Mouse (Mus musculus) midbrain, embryonic 16.5 days (tissue): ENCODE results near the gene Angel1. TPM values are rescaled to one million over a fixed set of nuclear protein-coding genes. Genes with fewer than 3 reads are reported as not detected.

Experiments used
- ATAC-seq: fragments of 200-750 bp; cut with Nextera tagmentation; 2 replicates; pipeline ENCODE4 v1.8.0; 2017; ENCODE audit warnings: moderate TSS enrichment
- H3K27ac ChIP-seq: fragments of 300-500 bp; sonication (generic); 2 replicates; pipeline ENCODE4 v1.5.1; 2014; ENCODE audit warnings: mild to moderate bottlenecking, low read length, mixed read lengths
- H3K27me3 ChIP-seq: fragments of 300-500 bp; sonication (generic); 2 replicates; pipeline ENCODE4 v1.6.1; 2014; ENCODE audit warnings: low read depth, low read length, mixed read lengths; ENCODE audit not compliant: control insufficient read depth, insufficient read depth
- H3K36me3 ChIP-seq: fragments of 300-500 bp; sonication (generic); 2 replicates; pipeline ENCODE4 v1.6.1; 2014; ENCODE audit warnings: mild to moderate bottlenecking, low read length, moderate library complexity, mixed read lengths; ENCODE audit not compliant: control insufficient read depth, insufficient read depth
- H3K4me1 ChIP-seq: fragments of 300-500 bp; sonication (generic); 2 replicates; pipeline ENCODE4 v1.6.1; 2014; ENCODE audit warnings: mild to moderate bottlenecking, low read length, mixed read lengths; ENCODE audit not compliant: control insufficient read depth, insufficient read depth
- H3K4me2 ChIP-seq: fragments of 300-500 bp; sonication (generic); 2 replicates; pipeline ENCODE4 v1.6.1; 2014; ENCODE audit warnings: mild to moderate bottlenecking, low read length, mixed read lengths
- H3K4me3 ChIP-seq: fragments of 300-500 bp; sonication (generic); 2 replicates; pipeline ENCODE4 v1.5.1; 2014; ENCODE audit warnings: low read depth, mild to moderate bottlenecking, low read length, moderate library complexity, mixed read lengths
- H3K9ac ChIP-seq: fragments of 300-500 bp; sonication (generic); 2 replicates; pipeline ENCODE4 v1.6.1; 2014; ENCODE audit warnings: low read depth, low read length, mixed read lengths
- H3K9me3 ChIP-seq: fragments of 300-500 bp; sonication (generic); replicated peaks from 2 replicates; pipeline ENCODE4 v1.6.1; 2014; ENCODE audit warnings: mild to moderate bottlenecking, low read length, mixed read lengths; ENCODE audit not compliant: control insufficient read depth, poor library complexity, severe bottlenecking
- WGBS: fragments of 180-500 bp; shearing (Covaris S2); extraction: QIAGEN DNeasy Blood & Tissue Kit; methylation state at CpG from one replicate; pipeline ENCODE4 v1.1.7; 2014; 5-methylcytosine and 5-hydroxymethylcytosine counted together
- polyA plus RNA-seq: library from polyadenylated mRNA; unstranded; fragments of >200 nt; fragmentation: Nextera tagmentation; extraction: Ambion mirVana; gene quantifications from 2 replicates; pipeline ENCODE4 v1.2.1, GENCODE M21; 2015

Angel1 gene
- polyA plus RNA-seq, 1 experiment from 2014 or later, result 10.8 TPM

DNA sequence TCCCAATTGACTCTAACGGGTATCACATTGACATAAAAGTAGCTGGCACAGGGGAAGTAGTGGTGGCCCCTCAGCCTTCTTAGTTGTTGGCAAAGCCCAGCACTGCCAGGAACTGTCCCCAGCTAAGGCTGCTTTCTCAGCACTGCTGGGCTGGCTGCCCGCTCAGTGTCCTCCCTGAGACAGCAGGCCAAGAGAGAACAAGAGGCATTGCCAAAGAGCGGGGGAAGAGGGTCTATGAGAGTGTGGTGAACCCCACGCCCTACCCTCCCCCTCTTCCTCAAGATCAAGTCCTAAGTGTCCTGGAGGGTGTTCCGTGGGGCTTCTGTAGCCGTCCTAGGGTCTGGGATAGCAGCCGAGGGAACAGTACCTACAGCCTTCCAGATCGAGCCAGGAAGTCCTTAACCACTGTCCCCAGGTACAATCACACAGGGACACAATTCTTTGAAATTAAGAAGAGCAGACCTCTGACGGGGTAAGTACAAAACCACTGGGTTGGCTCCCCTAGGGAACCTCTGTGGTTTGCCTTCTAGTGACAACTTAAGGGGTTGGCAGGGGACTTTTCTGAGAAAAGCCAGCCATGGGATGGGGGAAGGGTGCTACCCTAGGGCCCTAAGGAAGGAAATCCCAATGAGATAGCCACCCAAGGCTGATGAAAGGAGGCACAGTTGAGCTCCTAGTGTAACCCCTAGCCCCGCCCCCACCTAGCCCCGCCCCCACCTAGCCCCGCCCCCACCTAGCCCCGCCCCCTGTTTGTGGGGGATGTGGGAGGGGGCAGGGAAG, 39.5 kb downstream of the Angel1 start:
- H3K27me3 ChIP-seq, result no peaks in the 10 kb centered on the region
- H3K4me3 ChIP-seq, result no peak overlapping the region
- H3K27ac ChIP-seq, result peak overlapping the region; percentile 47; the same call in 1 of the 2 replicates
- 0 out of 2 replicates have a peak, but pooled peaks have one; percentile 6 for ATAC-seq
- H3K9me3 ChIP-seq, result no peaks in the 10 kb centered on the region
- H3K4me1 ChIP-seq, result peaks cover 35% of the 10 kb centered on the region
- H3K4me2 ChIP-seq, result no peak overlapping the region
- no peak overlapping the region for H3K9ac ChIP-seq
- H3K36me3 ChIP-seq, result peaks cover 25% of the 10 kb centered on the region
- 64% methylated on average over 12 of the region's 13 CpGs for WGBS

DNA sequence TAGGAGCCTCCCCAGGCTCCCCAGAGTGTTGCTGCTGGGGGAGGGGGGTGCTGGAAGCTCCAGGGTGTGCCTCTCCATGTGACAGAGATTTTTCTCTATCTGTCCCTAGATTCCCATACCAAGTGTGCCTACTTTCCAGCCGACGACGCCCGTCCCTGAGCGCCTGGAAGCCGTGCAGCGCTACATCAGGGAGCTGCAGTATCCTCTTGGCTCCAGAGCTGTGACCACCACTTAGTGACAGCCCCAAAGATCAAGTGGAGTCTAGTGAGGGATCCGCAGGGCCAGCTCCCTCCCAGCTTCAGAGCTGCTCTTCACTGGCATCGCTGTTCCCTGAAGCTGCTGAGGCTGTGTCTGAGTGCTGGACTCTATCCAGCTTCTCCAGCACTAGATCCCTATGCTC, 41.0 kb downstream of the Angel1 start:
- Histone ChIP-seq H3K4me2 (no peak overlapping the region), H3K9me3 (no peaks in the 10 kb centered on the region), H3K36me3 (peaks cover 20% of the 10 kb centered on the region), H3K9ac (no peak overlapping the region), H3K27ac (no peak overlapping the region), H3K4me1 (peaks cover 38% of the 10 kb centered on the region), H3K4me3 (no peak overlapping the region), H3K27me3 (no peaks in the 10 kb centered on the region)
- 76% methylated on average over 9 of the region's 9 CpGs for WGBS
- ATAC-seq, result no peak

DNA sequence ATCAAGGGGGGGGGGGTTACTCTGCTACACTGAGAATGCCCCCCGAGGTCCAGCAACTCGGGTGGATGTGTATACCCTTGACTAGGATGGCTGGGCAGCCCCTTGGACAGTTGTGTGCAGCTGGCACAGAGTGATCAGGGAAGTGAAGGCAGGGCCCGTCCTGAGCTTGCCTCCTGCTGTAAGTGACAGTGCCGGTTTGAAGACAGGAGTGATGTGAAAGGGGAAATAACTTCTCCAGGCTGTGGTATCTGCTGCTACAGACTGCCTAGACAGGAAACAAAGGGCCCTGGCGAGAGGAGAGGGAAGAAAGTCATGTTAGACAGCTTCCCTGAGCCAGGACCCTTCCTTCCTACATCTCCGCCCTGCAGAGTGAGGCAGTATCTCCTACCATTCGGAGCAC, 42.6 kb downstream of the Angel1 start:
- WGBS, result 82% methylated on average over 7 of the region's 7 CpGs
- Histone ChIP-seq H3K9me3 (no peaks in the 10 kb centered on the region), H3K36me3 (peaks cover 12% of the 10 kb centered on the region), H3K27ac (no peak overlapping the region), H3K27me3 (no peaks in the 10 kb centered on the region), H3K4me2 (0 out of 2 replicates have a peak overlapping the region, but pooled peaks have one; percentile 1), H3K4me1 (peaks cover 38% of the 10 kb centered on the region), H3K9ac (no peak overlapping the region), H3K4me3 (no peak overlapping the region)
- ATAC-seq, result no peak

DNA sequence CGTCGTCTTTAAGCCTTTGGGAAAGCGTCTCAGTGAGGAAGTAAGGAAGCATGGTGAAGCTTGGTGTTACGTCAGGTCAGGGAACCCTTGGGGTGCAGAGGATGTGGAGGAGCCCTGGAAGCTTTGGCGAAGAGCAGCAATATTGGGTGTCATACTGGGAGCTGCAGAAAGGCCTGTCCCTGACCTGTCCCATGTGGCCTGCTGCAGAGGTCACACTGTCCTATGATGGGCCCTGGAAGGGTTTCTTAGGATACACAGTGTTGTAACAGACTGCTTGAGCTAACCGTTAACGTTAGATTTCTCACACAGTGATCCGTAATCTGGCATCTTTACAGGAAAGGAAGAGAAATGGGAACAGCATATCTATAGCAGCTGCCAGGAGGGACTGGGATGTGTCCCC, 44.1 kb downstream of the Angel1 start:
- 83% methylated on average over 8 of the region's 8 CpGs for WGBS
- ATAC-seq, result no peak
- Histone ChIP-seq H3K4me2 (peak overlapping the region; percentile 85), H3K4me1 (peaks cover 41% of the 10 kb centered on the region), H3K9me3 (no peaks in the 10 kb centered on the region), H3K27me3 (no peaks in the 10 kb centered on the region), H3K4me3 (no peak overlapping the region), H3K9ac (0 out of 2 replicates have a peak overlapping the region, but pooled peaks have one; percentile 14), H3K27ac (no peak overlapping the region), H3K36me3 (peaks cover 5% of the 10 kb centered on the region)

DNA sequence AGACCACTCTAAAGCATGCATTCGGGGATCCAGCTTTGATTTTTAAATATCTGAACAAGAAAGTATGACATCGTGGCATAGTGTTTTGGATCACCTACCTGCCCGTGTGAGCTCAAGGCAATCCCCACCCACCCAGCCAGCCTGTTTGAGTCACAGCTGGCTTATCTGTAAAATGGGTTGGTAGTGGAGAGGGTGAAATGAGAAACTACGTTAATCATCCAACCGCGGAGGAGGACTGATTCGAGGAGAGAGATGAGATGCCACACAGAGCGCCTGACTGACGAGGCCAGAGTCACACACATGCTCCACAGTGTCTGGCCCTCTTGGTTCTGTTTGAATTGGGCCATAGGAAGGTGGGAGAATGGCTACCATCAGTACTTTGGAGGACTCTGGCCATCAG, 44.6 kb downstream of the Angel1 start:
- H3K9ac ChIP-seq, result 0 out of 2 replicates have a peak overlapping the region, but pooled peaks have one; percentile 3
- peak overlapping the region; percentile 27 for H3K4me3 ChIP-seq
- H3K4me1 ChIP-seq, result peaks cover 41% of the 10 kb centered on the region
- H3K27ac ChIP-seq, result no peak overlapping the region
- no peaks in the 10 kb centered on the region for H3K9me3 ChIP-seq
- H3K27me3 ChIP-seq, result no peaks in the 10 kb centered on the region
- H3K36me3 ChIP-seq, result peaks cover 5% of the 10 kb centered on the region
- 85% methylated on average over 9 of the region's 9 CpGs for WGBS
- ATAC-seq, result no peak
- H3K4me2 ChIP-seq, result peak overlapping the region; percentile 85

DNA sequence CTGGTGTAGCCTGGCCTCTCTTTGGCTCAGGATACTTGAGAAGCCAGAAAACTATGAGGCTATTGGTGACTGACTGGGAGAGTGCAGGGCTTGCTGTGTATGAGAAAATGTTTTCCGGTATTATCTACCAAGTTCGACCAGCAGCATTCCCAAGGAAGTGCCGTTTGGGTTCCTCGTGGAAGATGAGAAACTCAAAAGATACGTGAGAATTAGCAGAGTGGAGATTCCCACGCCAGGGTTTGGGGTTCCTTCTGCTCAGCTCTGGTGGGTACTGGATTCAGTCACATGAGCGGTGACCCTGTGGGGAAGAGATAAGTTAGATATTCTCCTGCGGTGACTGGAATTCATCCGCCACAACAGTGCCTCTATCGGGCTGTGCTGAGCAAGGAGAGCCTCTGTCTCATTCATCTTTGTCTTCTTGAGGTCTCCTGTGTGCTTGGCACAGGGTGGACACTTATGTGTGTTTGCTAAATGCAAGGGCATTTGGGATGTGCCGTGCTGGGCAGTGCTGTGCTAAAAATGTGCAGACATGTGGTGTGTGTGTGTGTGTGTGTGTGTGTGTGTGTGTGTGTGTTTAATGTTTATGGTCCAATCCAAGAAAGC, 45.6 kb downstream of the Angel1 start:
- H3K4me1 ChIP-seq, result peaks cover 41% of the 10 kb centered on the region
- ATAC-seq, result peak; percentile 4; the same call in 1 of the 2 replicates
- peak overlapping the region; percentile 85 for H3K4me2 ChIP-seq
- peak overlapping the region; percentile 95 for H3K4me3 ChIP-seq
- peak overlapping the region; percentile 100 for H3K9ac ChIP-seq
- WGBS, result 20% methylated on average over 11 of the region's 11 CpGs
- peaks cover 2% of the 10 kb centered on the region; the same call in 1 of the 2 replicates for H3K36me3 ChIP-seq
- no peaks in the 10 kb centered on the region for H3K9me3 ChIP-seq
- no peaks in the 10 kb centered on the region for H3K27me3 ChIP-seq
- H3K27ac ChIP-seq, result peak overlapping the region; percentile 95

DNA sequence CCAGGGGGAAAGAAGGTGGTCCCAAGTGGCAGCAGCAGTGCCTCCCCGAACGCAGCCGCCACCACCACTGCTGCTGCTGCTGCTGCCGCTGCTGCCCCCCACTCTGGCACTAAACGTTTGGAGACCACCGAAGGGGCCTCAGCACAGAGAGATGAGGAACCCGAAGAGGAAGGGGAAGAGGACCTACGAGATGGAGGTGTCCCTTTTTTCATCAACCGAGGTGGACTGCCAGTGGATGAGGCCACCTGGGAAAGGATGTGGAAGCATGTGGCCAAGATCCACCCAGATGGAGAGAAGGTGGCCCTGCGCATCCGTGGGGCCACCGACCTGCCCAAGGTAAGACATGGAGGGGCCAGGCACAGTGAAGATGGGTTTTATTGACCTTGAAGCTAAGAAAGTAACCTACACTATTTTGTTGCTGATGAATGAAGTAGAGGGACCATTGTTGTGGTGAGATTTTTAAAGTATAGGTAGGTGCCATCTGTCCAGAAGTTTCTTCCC, 46.2 kb downstream of the Angel1 start:
- Histone ChIP-seq H3K4me2 (peak overlapping the region; percentile 85), H3K9me3 (no peaks in the 10 kb centered on the region), H3K4me3 (peak overlapping the region; percentile 95), H3K9ac (peak overlapping the region; percentile 100), H3K36me3 (peaks cover 2% of the 10 kb centered on the region; the same call in 1 of the 2 replicates), H3K27me3 (no peaks in the 10 kb centered on the region), H3K27ac (peak overlapping the region; percentile 95), H3K4me1 (peaks cover 37% of the 10 kb centered on the region)
- WGBS, result 18% methylated on average over 12 of the region's 12 CpGs
- no peak for ATAC-seq

DNA sequence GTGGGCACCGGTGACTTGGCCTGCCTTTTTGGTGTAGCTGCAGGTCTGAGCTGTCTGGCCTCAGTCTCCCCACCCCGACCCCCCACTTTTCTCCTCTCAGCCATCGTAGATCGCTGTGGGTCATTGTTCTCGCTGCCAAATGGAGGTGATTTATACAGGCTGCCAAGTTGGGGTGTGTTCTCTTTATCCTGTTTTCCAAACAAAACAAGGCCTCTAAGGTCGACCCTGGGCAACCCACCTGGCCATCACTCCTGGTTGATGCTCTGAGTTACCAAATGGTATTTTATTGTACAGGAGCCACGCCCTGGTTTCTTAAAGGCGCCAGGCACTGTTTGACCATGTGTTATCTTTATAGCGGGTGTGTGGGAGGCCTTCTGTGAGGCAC, 46.7 kb downstream of the Angel1 start:
- peak overlapping the region; percentile 95 for H3K4me3 ChIP-seq
- H3K9ac ChIP-seq, result peak overlapping the region; percentile 100
- peaks cover 32% of the 10 kb centered on the region for H3K4me1 ChIP-seq
- H3K36me3 ChIP-seq, result peaks cover 2% of the 10 kb centered on the region; the same call in 1 of the 2 replicates
- H3K27ac ChIP-seq, result peak overlapping the region; percentile 95
- ATAC-seq, result peak; percentile 33
- H3K4me2 ChIP-seq, result peak overlapping the region; percentile 85
- no peaks in the 10 kb centered on the region for H3K9me3 ChIP-seq
- 3% methylated on average over 9 of the region's 9 CpGs for WGBS
- no peaks in the 10 kb centered on the region for H3K27me3 ChIP-seq
